Mouse (Mus musculus): ENCODE measurements around the gene Tctex1d1.

The Tctex1d1 gene

GRCm38 (mm10) chr4:102988526-102988925, 10.1 kb downstream of the Tctex1d1 start:
- no peak for DNase-seq (ENCODE audit: low spot score in 2 of 2)

DNA sequence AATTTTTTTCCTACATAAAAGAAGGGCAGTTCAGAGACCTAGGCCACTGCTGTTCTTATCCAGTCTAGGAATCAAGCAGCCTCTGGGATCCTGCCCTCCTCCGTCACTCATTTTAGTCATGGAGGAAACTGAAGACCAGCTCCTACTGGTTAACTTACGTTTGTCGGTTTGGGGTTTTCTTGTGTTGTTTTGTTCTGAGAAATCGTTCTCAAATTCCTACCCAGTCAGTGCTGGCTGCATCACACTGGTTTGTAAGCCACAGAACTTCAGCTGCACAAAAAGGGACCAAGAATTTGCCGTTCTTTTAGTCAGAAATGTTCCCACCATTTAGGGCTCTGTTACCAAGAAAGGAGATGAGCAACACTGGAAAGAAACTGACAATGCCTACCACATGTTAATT, 11.0 kb downstream of the Tctex1d1 start:
- no peak for DNase-seq (ENCODE audit: low spot score in 2 of 2)

GRCm38 (mm10) chr4:102990016-102990415, 11.6 kb downstream of the Tctex1d1 start:
- no peak for DNase-seq (ENCODE audit: low spot score in 2 of 2)

GRCm38 (mm10) chr4:102990595-102991340, 12.4 kb downstream of the Tctex1d1 start:
- DNase-seq (ENCODE audit: low spot score in 2 of 2), result no peak

DNA sequence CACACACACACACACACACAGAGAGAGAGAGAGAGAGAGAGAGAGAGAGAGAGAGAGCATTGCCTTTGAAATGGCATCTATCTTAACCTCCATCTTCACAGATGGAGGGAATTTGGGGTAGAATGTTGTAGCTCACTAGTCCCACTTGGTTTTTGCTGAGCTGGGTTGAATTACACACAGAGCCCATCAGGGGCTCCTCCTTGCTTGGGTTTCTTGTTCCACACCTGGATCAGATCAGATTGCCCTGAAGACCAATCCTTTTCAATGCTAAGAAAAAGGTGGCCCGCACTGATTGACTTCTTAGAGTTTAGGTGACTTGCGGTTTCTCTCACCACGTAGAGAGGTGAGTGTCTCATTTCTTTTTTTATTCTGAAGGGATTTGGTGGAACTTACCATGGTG, 13.3 kb downstream of the Tctex1d1 start:
- no peak for DNase-seq (ENCODE audit: low spot score in 2 of 2)

DNA sequence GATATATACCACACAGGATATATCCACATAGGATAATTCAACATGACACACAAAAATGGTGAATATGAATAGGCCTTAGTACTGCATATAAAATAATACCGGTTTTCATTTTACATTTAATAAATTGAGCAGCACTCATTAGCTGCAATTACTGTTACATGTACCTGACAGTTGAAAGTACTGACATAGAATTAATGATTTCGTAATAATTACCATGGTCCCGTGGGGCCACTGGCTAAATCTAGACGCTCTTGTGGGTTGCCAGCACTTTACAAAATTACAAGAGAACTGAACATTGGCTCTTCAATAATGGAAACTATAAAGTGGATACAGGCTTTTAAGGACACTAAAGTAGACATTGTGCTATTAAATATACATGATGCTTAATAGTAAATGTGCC, 26.3 kb downstream of the Tctex1d1 start:
- DNase-seq (ENCODE audit: low spot score in 2 of 2), result no peak

GRCm38 (mm10) chr4:103005190-103005945, 27.0 kb downstream of the Tctex1d1 start:
- no peak for DNase-seq (ENCODE audit: low spot score in 2 of 2)

DNA sequence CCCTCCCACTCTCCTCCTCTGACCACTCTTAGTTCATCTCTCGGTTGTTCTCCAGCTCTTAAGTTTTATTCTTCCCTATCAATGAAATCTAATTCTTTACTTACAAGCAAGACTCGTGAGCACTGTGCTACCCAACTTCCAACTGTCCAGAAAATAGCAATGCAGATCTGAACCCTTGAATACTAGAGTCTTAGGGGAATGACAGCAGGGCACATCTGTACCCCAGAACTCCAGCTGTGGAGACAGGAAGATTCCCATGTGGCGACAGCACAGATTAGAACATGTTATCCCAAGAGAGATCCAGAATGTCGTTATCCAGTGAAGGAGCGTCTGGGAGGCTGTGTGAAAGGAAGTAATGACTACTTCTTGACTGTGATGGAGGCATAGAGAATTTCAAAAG, 27.9 kb downstream of the Tctex1d1 start:
- DNase-seq (ENCODE audit: low spot score in 2 of 2), result no peak

DNA sequence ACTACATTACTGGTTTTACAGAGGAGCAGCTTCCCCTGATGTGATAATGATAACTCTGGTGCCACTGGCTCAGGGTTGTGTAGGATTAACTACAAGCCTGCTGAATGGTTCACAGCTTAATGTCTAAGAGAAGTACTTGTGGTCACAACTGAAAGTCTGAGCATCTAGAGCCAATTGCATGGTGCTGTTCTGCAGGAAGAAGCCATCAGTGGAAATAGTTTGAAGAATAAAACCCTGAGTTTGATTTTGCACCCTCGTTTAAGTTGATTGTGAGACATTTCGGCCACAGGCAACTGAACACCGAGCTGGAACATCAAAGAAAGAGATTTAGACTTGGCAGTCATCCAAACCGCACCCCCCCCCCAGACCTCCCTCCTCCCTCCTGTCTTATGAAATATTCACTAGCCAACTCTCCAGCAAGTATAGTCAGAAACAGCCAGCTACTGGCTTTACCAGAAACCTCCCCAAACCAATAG, 28.6 kb downstream of the Tctex1d1 start:
- no peak for DNase-seq (ENCODE audit: low spot score in 2 of 2)

DNA sequence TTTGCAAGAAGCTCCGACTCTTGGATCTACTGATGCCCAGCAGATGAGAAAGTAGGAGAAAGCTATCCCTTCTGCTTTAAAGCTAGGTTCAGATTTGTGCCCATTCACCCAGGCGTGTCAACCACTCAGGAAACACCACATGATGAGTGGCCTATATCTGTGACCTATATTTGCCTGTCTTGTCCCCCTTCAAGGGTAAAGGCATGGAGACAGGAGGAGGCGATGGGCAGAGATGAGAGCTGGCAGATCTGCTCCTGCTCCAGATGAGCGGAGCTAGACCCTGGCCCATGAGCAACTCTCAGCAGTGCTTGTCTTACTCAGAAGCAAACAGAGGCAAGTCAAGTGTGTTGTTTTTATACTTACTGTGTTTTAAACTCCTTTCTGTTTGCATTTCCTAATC, 32.3 kb downstream of the Tctex1d1 start:
- DNase-seq (ENCODE audit: low spot score in 2 of 2), result no peak

DNA sequence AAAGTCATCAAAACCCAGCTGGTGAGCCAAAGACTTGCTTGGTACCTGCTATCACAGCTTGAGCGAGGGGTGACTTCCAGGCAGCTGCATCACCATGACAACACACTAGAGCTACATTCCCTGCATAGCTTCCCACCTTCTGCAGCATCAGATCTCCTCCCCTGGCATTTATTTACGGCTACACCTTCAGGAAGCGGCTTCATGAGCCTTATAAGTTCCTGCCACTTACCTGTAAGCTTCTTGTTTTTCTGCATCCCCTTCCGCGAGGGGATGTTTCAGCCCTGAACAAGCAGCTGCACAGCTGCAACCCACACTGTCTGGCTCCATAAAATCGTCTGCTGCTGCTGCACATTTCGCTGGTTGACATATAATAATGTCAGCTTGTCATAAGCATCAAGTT, 33.4 kb downstream of the Tctex1d1 start:
- DNase-seq (ENCODE audit: low spot score in 2 of 2), result no peak

GRCm38 (mm10) chr4:103013490-103013889, 35.1 kb downstream of the Tctex1d1 start:
- DNase-seq (ENCODE audit: low spot score in 2 of 2), result no peak

GRCm38 (mm10) chr4:103026621-103027020, 48.2 kb downstream of the Tctex1d1 start, which contains the start of gene Insl5:
Gene Insl5 (minus strand): TSS chr4:103026842.
- no peak for DNase-seq (ENCODE audit: low spot score in 2 of 2)

- no peak for DNase-seq (ENCODE audit: low spot score in 2 of 2)
Measured at GRCm38 (mm10) chr4:103027745-103028144, 49.3 kb downstream of the Tctex1d1 start.

- no peak for DNase-seq (ENCODE audit: low spot score in 2 of 2)
Measured at GRCm38 (mm10) chr4:103028177-103029088, 50.0 kb downstream of the Tctex1d1 start.

GRCm38 (mm10) chr4:103039103-103039837, 60.9 kb downstream of the Tctex1d1 start:
- no peak for DNase-seq (ENCODE audit: low spot score in 2 of 2)

DNA sequence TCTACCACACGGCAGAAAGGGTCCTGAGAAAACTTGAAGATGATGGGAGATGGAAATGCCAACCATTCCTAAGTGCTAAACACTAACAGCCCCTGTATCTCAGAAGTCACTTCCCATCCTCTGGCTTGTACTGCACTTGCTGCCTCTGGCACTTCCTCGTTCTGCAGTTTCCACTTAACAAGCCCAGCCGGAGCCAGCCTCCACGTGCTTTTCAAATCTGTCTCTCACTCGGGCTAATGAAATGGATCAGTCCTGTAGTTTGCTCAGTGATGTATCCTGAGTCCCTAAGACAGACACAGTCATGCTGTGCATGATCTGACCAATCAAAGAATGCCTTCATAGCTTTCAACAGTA, 61.4 kb downstream of the Tctex1d1 start:
- DNase-seq (ENCODE audit: low spot score in 2 of 2), result no peak

DNA sequence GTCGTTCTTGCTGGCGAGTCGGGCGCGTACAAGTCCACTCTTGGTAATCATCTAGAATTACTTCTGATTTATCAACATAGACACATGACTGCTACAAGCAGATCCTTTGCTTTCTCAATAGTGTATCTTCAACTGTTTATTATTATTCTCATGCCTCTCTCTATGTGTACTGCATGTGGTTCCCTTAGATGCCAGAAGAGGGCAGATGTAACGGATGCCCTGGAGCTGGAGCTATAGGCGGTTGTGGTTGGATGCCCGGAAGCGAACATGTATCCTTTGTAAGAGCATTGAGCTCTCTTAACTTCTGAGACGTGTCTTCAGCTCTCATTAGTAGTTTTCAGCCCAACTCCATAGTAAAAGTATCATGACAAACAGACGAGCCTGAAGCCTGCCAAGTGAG, 64.6 kb downstream of the Tctex1d1 start:
- DNase-seq (ENCODE audit: low spot score in 2 of 2), result no peak

GRCm38 (mm10) chr4:103048046-103048445, 69.6 kb downstream of the Tctex1d1 start:
- DNase-seq (ENCODE audit: low spot score in 2 of 2), result no peak

All from cerebellum, postnatal 4 days (tissue).